Mouse (Mus musculus) limb, embryonic 10.5 days (tissue): ENCODE measurements around the gene Ralgds. TPM values are rescaled to one million over a fixed set of nuclear protein-coding genes. Genes with fewer than 3 reads are reported as not detected.

ENCODE experiments used
- DNase-seq: peaks from one replicate; pipeline ENCODE4 v3.0.0-alpha.2; 2017; ENCODE audit warnings: low spot score
- H3K27ac ChIP-seq: fragments of 300-500 bp; sonication (generic); 2 replicates; pipeline ENCODE4 v1.5.1; 2016; ENCODE audit warnings: mild to moderate bottlenecking
- H3K27me3 ChIP-seq: fragments of 300-500 bp; sonication (generic); 2 replicates; pipeline ENCODE4 v1.6.1; 2016; ENCODE audit warnings: low read depth, mild to moderate bottlenecking; ENCODE audit not compliant: poor library complexity, severe bottlenecking
- H3K36me3 ChIP-seq: fragments of 300-500 bp; sonication (generic); 2 replicates; pipeline ENCODE4 v1.6.1; 2016; ENCODE audit warnings: mild to moderate bottlenecking, moderate library complexity
- H3K4me1 ChIP-seq: fragments of 300-500 bp; sonication (generic); 2 replicates; pipeline ENCODE4 v1.6.1; 2016
- H3K4me3 ChIP-seq: fragments of 300-500 bp; sonication (generic); 2 replicates; pipeline ENCODE4 v1.5.1; 2016; ENCODE audit warnings: mild to moderate bottlenecking, moderate library complexity
- H3K9me3 ChIP-seq: fragments of 300-500 bp; sonication (generic); replicated peaks from 2 replicates; pipeline ENCODE4 v1.6.1; 2016; ENCODE audit warnings: mild to moderate bottlenecking
- WGBS: fragments of 180-500 bp; shearing (Covaris S2); methylation state at CpG from one replicate; pipeline ENCODE4 v1.1.7; 2016; 5-methylcytosine and 5-hydroxymethylcytosine counted together
- polyA plus RNA-seq: library from polyadenylated mRNA; unstranded; fragments of >200 nt; fragmentation: Nextera tagmentation; extraction: Ambion mirVana; gene quantifications from 2 replicates; pipeline ENCODE4 v1.2.1, GENCODE M21; 2016

Ralgds gene
- polyA plus RNA-seq, 1 experiment from 2014 or later = 46.7 TPM

DNA sequence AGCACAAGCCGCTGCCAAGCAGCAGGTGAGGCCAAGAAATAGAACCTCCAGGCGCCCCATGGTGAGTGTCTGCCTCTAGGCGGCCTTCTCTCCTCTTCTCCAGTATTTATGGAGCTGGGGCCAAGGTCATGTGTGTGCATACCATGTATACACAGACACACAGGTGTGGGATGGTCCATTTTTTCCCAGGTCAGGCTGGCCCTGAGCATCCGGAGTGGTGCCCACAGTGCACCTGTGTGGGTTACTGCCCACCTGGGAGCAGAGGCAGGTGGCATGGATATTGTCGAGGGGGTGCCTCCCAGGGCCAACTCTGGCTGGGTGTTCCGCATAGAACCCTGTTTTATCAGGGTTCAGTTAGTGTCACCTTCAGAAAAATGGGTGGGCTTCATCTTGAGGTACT, 50.4 kb downstream of the Ralgds start, which contains the start of gene Cel:
Gene Cel, minus strand, starts transcription at position 101 of the 400 bp plus-strand sequence.
- Histone ChIP-seq H3K36me3 (peaks cover 40% of the 10 kb centered on the region), H3K4me1 (peaks cover 23% of the 10 kb centered on the region), H3K9me3 (no peaks in the 10 kb centered on the region), H3K27me3 (no peaks in the 10 kb centered on the region), H3K27ac (peak within 1 kb of the TSS; percentile 26; the same call in 1 of the 2 replicates), H3K4me3 (no peak within 1 kb of the TSS)
- DNase-seq = no peak
- WGBS = 72% methylated on average over 6 of the region's 6 CpGs

DNA sequence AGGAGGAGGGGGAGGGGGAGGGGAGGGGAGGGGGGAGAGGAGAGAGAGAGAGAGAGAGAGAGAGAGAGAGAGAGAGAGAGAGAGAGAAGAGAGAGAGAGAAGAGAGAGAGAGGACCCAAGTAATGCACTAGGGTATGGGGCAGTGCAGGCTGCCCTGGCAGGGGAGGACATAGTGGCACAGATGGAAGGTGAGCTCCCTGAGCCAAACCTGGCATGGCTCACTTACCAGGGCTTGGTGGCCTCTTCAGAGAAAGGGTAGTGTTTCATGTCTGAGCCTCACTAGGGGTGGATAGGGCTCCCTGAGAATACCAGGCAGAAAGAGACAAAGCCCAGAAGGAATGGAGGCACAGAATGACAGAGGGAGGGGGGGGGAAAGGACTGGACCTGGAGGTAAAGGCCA, 50.9 kb downstream of the Ralgds start:
- Histone ChIP-seq H3K9me3 (no peaks in the 10 kb centered on the region), H3K27ac (no peak overlapping the region), H3K27me3 (no peaks in the 10 kb centered on the region), H3K36me3 (peaks cover 45% of the 10 kb centered on the region), H3K4me1 (peaks cover 28% of the 10 kb centered on the region), H3K4me3 (no peak overlapping the region)
- no peak for DNase-seq

DNA sequence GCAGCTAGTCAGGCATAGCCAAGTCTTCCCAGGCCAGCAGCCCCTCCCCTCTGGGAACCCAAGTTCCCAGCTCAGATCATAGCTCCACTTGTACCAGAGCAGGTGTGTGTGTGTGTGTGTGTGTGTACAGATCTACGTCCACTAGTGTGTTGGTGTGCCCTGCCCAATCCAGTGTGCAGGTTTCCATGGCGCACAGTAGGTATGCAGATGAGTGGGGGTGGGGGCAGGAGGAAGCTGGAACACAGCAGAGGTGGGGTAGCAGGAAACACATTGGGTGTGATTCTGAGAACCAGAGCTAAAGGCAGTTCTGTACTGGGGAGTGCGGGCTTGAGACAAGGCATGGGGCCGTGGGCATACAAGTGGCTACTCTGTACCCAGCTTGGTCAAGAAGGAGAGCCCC, 51.5 kb downstream of the Ralgds start:
- H3K27ac ChIP-seq = no peak overlapping the region
- H3K9me3 ChIP-seq = no peaks in the 10 kb centered on the region
- no peak overlapping the region for H3K4me3 ChIP-seq
- WGBS = 89% methylated on average over 4 of the region's 4 CpGs
- H3K27me3 ChIP-seq = no peaks in the 10 kb centered on the region
- no peak for DNase-seq
- H3K36me3 ChIP-seq = peaks cover 51% of the 10 kb centered on the region
- H3K4me1 ChIP-seq = peaks cover 34% of the 10 kb centered on the region

DNA sequence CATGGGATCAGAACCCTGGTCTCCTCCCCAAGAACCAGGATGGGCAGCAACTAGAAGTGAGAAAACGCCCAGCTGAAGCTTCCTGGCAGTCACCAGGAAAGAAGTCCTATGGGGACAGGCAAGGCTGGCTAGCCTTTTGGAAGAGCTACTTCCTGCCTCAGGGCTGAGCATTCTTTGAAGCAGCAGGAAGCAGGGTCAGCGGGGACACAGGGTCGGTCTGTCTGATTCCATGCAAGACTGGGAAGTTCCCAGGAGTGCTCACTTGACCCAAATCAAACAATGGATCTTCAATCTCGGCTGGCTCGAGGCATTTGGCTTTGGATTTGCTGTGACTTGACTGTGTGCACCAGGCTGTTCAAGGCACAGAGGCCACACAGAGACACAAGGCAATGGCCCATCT, 53.6 kb downstream of the Ralgds start:
- Histone ChIP-seq H3K27ac (no peak overlapping the region), H3K9me3 (no peaks in the 10 kb centered on the region), H3K4me3 (no peak overlapping the region), H3K4me1 (peaks cover 49% of the 10 kb centered on the region), H3K27me3 (no peaks in the 10 kb centered on the region), H3K36me3 (peaks cover 73% of the 10 kb centered on the region)
- 67% methylated on average over 5 of the region's 5 CpGs for WGBS
- no peak for DNase-seq

DNA sequence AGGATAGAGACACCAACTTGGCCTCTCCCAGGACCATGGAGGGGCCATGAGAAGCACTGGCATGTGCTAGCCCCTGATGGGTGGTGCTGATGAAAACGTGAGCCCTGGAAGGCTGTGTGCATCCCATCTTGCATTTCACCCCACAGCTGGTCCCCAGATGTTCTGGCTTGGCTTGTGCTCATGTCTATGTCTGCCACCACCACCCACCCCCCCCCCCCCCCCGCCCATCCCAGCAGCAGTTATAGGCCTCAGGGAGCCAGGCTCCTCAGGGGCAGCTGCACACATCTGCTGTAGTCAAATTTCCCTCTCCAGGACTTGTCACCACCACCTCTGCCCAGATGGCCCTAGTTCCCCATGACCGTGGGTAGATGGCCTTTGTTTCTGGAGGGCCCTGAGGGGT, 57.0 kb downstream of the Ralgds start:
- peak overlapping the region; percentile 83 for H3K27ac ChIP-seq
- H3K4me3 ChIP-seq = no peak overlapping the region
- H3K4me1 ChIP-seq = peaks cover 34% of the 10 kb centered on the region
- peaks cover 100% of the 10 kb centered on the region for H3K36me3 ChIP-seq
- DNase-seq = peak; percentile 88
- H3K9me3 ChIP-seq = no peaks in the 10 kb centered on the region
- no peaks in the 10 kb centered on the region for H3K27me3 ChIP-seq
- WGBS = 28% methylated on average over 3 of the region's 3 CpGs

DNA sequence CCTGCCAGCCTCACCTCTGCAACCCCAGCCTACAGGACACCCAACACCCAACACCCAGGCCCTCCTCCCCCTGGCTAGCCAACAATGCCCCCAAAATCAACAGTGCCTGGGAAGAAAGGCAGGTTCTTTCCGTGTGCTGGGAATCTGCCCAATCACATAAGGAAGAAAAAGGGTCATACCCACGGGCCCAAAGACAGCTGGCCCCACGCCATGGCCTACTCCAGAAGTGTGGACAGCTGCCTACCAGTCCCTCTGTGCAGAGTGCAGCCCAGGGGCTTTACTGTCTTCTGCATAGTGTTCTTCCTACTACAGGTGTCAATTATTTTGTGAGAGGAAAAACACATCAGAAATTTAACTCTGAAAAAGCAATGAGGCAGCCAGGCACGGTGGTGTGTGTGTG, 62.4 kb downstream of the Ralgds start:
- Histone ChIP-seq H3K4me1 (peaks cover 6% of the 10 kb centered on the region), H3K27me3 (no peaks in the 10 kb centered on the region), H3K9me3 (no peaks in the 10 kb centered on the region), H3K36me3 (peaks cover 100% of the 10 kb centered on the region), H3K4me3 (no peak overlapping the region), H3K27ac (no peak overlapping the region)
- DNase-seq = no peak
- 91% methylated on average over 4 of the region's 4 CpGs for WGBS

DNA sequence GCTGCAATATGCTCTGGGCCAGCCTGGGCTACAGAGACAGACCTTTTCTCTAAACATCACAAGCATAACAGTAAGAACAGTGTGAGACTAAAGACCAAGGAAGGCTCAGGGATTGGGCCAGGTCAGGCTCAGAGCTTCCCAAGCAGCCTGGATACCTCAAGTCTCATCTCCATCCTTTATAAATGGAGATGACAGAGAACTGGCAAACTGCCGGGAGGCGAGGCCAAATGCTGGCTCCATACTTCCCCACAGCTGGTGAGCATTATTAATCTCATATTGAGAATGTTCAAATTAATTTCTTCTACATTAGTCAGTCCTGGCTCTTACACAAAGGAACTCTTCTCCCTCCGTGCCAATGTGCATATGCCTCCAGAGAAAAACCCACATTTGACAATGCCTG, 63.9 kb downstream of the Ralgds start:
- Histone ChIP-seq H3K4me1 (peaks cover 5% of the 10 kb centered on the region), H3K27ac (no peak overlapping the region), H3K36me3 (peaks cover 94% of the 10 kb centered on the region), H3K4me3 (no peak overlapping the region), H3K27me3 (no peaks in the 10 kb centered on the region), H3K9me3 (no peaks in the 10 kb centered on the region)
- 91% methylated on average over 3 of the region's 3 CpGs for WGBS
- no peak for DNase-seq

DNA sequence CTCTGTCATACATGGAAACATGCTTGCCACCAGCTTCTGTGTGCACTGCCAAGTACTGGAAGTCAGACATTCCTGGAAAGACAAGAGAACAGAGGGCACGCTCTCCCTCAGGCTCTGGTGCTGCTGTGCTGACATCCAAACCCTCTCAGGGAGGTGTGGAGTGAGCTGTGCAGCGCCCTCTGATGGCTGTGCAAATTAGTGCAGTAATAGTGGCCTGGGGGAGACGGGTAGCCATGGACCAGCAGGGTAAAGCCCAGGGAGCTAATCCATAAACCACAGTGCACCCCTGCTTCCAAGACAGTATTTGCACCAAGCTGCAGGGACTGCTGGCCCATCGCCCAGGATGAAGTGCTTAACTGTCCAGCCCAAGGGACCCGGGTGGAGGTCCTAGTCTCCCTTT, 65.1 kb downstream of the Ralgds start:
- Histone ChIP-seq H3K4me1 (peaks cover 10% of the 10 kb centered on the region), H3K4me3 (no peak overlapping the region), H3K27ac (no peak overlapping the region), H3K36me3 (peaks cover 82% of the 10 kb centered on the region), H3K27me3 (no peaks in the 10 kb centered on the region), H3K9me3 (no peaks in the 10 kb centered on the region)
- 80% methylated on average over 5 of the region's 5 CpGs for WGBS
- peak; percentile 40 for DNase-seq

DNA sequence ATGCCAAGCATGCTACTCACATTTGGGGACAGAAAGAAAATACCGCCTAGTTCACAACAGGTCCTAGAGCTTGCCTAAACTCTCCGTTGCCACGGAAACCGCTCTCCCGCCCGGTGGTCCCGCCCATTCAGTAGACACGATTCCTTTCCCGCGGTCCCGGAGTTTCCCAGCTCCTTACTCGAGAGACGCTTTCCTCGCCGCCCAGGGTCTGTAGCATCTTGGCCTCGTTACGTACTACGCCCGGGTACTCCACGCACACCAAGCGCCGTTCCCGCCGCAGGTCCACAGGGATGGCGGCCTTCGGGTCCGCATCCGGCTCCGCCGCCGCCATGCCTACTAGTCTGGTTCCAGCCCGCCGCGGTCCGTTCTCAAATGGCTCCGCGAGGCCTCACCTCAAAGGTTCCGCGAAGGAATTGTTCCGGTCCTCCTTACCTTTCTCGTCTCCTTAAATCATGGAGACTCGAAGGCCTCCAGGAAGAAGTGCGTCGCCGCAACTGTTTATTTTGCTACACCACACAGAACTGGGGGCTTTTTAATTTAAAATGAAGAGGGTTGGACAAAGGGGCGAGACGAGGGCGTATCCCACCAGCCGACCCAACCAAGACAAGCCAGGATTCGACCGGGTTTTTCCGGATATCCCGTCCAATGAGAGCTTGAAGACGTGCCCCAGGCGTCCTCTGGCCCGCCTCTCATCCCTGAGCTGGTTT, 69.9 kb downstream of the Ralgds start:
- no peaks in the 10 kb centered on the region; the same call in 1 of the 2 replicates for H3K27me3 ChIP-seq
- H3K27ac ChIP-seq = peak overlapping the region; percentile 96
- H3K36me3 ChIP-seq = peaks cover 34% of the 10 kb centered on the region
- under 1% methylated on average over 56 of the region's 56 CpGs for WGBS
- peaks cover 20% of the 10 kb centered on the region for H3K4me1 ChIP-seq
- H3K9me3 ChIP-seq = no peaks in the 10 kb centered on the region
- H3K4me3 ChIP-seq = peak overlapping the region; percentile 83
- DNase-seq = peak; percentile 93

DNA sequence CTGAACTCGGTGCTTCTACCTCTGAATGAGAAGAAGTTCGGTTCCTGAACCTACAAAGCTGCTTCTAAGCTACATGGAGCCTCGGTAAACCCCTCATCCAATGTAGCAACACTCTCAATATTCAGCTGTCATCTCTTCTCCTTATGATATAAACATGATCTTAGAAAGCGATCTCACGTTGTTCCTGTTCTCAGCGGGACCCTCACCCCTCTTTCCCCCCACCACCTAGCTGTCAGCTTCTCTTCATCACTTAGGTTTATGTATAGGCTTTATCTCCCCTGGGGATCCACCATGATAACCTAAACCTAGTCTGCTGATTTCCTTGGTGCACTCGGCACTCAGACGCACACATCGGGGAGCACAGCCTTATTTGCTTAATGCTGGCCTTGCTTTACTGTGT, 70.7 kb downstream of the Ralgds start, which contains the start of gene Gtf3c5:
Gene Gtf3c5, minus strand, starts transcription at position 101 of the 400 bp plus-strand sequence.
- 78% methylated on average over 9 of the region's 9 CpGs for WGBS
- Histone ChIP-seq H3K4me3 (peak within 1 kb of the TSS; percentile 83), H3K27me3 (no peaks in the 10 kb centered on the region; the same call in 1 of the 2 replicates), H3K36me3 (peaks cover 26% of the 10 kb centered on the region), H3K4me1 (peaks cover 20% of the 10 kb centered on the region), H3K9me3 (no peaks in the 10 kb centered on the region), H3K27ac (peak within 1 kb of the TSS; percentile 96)
- DNase-seq = no peak

DNA sequence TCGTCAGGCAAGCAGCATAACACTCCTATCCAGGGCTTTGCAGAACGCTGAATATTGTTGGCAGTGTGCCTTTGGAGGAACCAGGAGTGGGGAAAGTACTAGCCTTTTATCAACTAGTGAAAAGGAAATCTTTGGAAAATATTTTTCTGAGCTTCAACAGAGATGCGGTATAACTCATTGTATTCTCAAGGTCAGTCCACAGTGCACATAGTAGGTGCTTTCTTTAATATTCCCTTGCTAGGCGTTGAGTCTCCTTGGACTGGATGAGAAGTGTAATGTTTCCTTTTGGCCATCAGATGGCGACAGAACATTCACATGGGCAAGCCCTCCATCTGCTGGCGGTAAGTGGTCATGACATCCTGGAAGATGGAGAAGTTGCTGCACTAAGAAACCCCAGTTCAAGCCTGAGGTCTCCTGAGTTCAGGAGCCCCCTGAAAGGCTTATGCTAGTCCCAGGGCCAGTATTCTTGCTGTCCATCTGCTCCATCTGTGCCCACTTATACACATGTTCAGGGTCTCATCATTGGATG, 72.2 kb downstream of the Ralgds start:
- Histone ChIP-seq H3K36me3 (peaks cover 11% of the 10 kb centered on the region), H3K27ac (no peak overlapping the region), H3K9me3 (no peaks in the 10 kb centered on the region), H3K4me1 (peaks cover 20% of the 10 kb centered on the region), H3K27me3 (no peaks in the 10 kb centered on the region; the same call in 1 of the 2 replicates), H3K4me3 (no peak overlapping the region)
- 23% methylated on average over 6 of the region's 6 CpGs for WGBS
- peak; percentile 78 for DNase-seq

DNA sequence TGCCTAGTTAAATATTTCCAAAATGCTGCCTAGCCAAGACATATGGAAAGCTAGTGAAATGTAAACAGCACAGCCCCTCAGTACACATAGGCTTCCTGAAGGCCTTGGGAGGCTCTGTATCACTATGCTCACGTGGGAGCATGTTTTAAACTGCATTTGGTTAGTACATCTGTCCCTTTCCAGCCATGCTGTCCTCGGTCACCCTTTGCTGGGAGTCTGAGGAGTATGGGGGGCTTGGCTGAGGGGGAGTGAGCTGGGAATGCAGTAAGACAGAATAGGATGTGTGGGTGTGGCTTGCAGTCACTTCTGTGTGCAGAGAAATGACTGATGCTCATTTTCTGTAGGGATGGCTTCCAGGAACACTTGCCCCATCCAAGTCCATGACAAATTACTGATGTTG, 72.8 kb downstream of the Ralgds start:
- H3K27ac ChIP-seq = no peak overlapping the region
- peaks cover 5% of the 10 kb centered on the region for H3K36me3 ChIP-seq
- no peak for DNase-seq
- no peak overlapping the region for H3K4me3 ChIP-seq
- H3K9me3 ChIP-seq = no peaks in the 10 kb centered on the region
- 48% methylated on average over 2 of the region's 2 CpGs for WGBS
- H3K27me3 ChIP-seq = no peaks in the 10 kb centered on the region; the same call in 1 of the 2 replicates
- peaks cover 20% of the 10 kb centered on the region for H3K4me1 ChIP-seq

DNA sequence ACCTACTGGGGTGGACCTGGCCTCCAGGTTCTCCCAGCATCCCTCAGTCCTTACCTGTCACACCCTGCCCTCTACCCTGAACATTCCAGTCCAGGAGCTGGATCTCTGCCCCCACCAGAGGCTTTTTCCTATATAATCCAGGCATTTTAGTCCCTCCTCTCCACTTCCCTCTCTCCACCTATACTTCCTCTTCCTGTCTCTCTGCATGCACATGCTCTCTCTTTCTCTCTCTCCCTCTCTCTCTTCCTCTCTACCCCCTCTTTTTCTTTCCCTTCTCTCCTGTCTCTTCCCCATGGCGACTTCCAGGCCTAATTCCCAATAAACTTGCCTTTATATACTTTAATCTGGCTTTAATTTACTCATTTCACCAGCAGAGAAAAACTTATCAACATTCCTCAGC, 75.6 kb downstream of the Ralgds start:
- H3K9me3 ChIP-seq = no peaks in the 10 kb centered on the region
- no peak overlapping the region for H3K27ac ChIP-seq
- peaks cover 10% of the 10 kb centered on the region for H3K27me3 ChIP-seq
- 40% methylated on average over 1 of the region's 1 CpGs for WGBS
- no peaks in the 10 kb centered on the region for H3K36me3 ChIP-seq
- peaks cover 5% of the 10 kb centered on the region for H3K4me1 ChIP-seq
- no peak for DNase-seq
- no peak overlapping the region for H3K4me3 ChIP-seq
